Mouse (Mus musculus): ENCODE results near the gene Pacsin3.
"Not testable (repeated sequence)": the region's sequence is repeated elsewhere in the genome, so short reads cannot be mapped to it uniquely, and the experiment has no call there.

Gene Pacsin3

DNA sequence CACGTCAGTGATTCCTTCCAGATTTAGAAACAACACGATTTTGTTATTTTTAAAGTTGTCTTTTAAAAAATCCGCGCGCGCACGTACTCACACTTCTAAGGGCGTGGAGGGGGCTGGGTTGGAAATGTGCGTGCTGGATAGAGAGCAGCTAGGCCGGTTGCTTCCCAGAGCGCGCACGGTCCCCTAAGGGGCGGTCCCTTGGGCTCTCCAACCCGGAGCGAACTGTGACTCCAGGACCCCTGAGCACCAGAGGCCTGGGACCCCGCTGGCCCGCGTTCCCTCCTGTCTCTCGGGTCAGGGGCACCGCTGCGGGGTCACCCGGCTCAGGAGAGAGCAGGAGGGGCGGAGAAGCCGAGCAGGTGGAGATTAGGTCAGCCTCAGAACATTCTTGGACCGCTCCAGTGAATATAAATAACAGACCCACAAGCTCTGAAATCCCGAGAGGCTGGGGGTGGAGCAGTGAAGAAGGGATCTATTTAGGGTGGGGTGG is at the start of gene Pacsin3:
Gene Pacsin3 (plus strand): TSS at position 294 of the 490 bp plus-strand sequence.
- DNase-seq (ENCODE audit: low read depth), result no peak

DNA sequence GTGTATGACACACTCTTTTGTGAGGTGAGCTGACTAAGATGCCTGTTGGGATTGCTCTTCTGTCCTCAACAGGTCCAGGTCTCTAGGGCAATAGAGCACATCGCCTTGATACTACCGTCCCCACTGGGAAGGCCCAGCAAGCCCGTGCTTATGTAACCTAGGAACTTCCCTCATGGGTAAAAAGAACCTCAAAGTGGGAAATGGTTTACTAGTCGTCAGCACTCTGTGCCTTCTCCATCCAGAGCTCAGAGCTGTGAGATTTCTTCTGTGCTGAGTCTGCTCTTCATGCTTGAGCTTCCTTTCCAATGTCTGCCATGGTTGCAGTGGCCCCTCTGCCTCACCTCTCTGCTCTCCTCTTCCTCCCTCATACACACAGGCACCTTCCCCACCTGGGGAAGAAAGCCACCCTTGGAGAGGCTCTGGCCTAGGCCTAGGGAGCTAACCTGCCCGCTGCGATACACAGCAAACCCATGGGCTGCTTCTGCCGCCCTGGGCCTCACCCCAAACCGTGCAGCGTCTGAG is 49.4 kb upstream of the Pacsin3 start:
- DNase-seq (ENCODE audit: low read depth), result no peak

DNA sequence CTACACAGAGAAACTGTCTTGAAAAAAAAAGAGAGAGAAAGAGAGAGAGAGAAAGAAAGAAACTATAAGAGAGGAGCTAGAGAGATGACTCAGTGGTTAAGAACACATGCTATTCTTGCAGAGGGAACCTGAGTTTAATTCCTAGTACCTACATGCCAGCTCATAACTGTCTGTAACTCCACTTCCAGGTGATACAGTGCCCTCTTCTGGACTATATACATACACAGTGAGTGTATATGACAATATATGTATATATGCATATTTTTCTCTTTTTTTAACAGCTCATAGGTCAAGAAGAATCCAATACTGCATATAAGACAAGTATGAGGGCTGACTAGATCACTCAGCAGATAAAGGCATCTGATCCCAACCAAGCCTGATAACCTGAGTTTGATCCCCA is 42.4 kb upstream of the Pacsin3 start:
- no peak for DNase-seq (ENCODE audit: low read depth)

DNA sequence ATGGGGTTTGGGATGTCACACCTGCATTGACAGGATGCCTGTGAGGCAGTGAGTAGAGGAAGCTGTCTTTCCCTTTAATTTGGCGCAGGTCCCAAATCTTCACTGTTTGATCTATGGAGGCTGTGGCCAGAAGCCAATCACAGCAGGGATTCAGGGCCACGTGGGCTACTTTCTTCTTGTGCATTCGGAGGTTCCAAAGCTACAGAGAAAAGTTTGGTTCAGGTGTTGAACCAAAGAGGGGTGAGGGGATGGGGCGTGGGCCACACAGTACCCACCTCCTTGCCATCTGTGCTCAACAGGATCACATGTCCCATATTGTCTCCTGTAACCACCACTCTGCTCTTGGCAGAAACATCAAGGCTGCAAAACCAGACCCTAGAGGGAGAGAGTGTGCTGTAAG is 38.7 kb upstream of the Pacsin3 start:
- DNase-seq (ENCODE audit: low read depth), result no peak

DNA sequence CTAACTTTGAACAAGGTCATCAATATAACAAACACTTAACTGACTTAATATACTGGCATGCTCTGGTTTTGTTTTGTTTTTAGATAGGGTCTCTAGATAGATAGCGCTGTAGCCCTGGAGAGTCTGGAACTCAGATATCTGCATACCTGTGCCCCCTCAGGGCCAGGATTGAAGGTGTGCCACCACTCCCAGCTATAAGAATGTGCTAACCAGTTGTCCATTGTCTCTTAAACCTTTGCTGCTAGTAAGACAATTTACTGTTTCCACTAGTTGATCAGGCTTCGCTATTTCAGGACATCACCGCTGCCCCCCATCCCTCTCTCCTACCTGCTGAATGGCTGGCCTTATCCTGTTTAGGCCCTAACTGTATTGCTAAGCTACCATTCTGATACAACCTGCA is 35.3 kb upstream of the Pacsin3 start:
- no peak for DNase-seq (ENCODE audit: low read depth)

DNA sequence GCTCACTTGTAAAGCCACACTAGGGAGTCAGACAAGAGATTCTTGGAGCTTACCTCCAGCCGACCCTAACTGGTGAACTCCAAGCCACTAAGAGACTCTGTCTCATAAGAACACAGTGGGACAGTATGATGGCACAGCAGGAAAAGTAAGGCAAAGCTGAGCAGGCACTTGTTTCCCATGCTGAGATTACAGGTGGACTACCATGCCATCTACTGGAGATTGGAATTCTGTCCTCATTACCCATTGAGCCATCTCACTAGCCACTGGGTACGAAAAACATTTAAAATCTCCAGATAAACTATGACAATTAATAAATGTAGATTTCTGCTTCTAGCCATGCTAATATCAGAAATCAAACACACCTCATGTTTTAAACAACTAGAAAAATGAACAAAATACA is 32.1 kb upstream of the Pacsin3 start:
- no peak for DNase-seq (ENCODE audit: low read depth)

DNA sequence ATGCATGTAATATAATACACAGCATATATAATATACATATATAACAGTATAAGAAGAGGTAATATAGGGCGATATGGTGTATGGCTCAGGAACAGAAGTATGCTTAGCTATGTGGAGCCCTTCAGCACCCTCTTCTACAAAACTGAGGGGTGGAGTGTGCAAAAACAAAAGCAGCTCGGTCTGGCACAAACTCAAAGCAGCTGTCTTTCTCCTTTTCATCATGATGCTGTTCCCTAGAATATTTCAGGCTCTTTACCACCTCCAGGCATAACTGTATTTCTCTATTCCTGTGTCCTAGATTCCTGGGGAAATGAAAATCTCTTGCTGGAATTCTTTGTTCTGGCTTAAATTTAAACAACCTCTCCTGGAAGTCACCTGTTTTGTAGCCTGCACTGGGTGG is 26.0 kb upstream of the Pacsin3 start:
- DNase-seq (ENCODE audit: low read depth), result no peak

DNA sequence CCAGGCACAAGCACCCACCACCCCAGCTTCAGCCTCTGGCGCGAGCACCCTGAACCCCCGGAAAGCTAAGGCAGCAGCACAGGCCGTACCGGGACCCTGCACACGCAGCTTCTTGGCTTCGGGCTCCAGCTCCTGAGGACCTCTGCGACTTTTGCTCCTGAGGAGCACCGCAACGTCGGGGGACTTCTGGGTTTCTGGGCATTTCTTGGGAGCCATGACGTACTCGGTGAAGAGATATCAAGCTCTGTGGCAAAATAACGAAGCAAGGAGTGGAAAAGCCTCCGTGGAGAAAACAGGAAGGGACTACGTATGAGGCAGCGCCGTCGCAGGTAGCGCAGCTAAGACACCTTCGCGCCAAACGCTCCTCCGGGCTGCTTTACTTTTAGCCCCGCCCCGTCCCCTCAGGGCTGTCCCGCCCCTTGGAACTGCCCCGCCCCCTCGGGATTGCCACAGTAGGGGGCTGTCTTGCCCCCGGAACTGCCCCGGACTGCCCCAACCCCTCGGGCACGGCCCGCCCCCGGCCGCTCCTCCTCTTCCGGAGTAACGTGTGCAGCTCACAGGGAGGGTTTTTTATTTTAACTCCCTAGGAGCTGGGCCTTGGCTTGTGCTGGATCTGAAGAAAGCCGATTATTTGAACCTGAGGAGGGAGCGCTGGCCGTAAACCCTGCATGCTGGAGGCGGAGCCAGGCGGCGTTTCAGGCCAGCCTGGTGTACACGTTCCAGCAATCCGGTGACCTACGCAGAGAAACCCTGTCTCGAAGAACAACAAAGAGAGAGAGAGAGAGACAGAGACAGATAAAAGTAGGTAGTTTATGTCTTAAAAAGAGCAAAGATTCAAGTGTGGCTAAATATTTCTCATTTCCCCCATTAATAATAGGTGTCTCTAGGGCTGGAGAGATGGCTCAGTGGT is 18.9 kb upstream of the Pacsin3 start, which contains the start of gene Ddb2:
Gene Ddb2 (minus strand): TSS at position 382 of the 910 bp plus-strand sequence.
- DNase-seq (ENCODE audit: low read depth), result peak; percentile 89

DNA sequence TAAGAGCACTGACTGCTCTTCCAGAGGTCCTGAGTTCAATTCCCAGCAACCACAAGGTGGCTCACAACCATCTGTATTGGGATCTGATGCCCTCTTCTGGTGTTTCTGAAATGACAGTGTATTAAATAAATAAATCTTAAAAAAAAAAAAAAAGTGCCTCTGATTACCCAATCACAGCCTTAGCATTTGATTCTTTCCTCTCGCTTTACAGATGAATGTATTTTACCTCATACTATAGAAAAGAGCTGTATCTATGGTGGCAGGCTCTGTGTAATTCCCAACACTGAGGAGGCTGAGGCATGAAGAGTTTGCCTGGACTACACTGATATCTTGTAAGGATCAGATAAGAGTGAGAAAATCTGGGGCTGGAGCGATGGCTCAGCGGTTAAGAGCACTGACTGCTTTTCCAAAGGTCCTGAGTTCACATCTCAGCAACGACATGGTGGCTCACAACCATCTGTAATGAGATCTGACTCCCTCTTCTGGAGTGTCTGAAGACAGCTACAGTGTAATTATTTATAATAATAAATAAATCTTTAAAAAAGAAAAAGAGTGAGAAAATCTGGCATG is 18.2 kb upstream of the Pacsin3 start:
- DNase-seq (ENCODE audit: low read depth), result not testable (repeated sequence)

DNA sequence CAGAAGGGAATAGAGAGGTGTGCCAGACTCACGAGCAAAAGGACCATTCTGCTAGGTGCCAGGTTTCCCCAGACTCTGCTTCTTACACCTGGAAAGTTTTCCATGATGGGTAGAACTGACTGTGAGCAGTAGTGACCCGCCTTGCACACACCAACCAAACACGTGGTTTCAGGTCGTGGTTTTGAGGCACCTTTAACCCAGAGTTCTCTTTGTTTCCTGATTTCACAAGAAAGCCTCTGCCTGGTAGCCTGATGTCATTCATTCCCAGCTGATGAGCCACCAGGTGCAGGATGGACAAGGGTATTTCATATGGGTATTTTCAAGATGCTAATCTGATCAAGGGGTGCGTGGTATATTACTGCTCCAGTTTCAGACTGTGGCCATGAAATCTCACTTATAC is 13.2 kb upstream of the Pacsin3 start:
- no peak for DNase-seq (ENCODE audit: low read depth)

DNA sequence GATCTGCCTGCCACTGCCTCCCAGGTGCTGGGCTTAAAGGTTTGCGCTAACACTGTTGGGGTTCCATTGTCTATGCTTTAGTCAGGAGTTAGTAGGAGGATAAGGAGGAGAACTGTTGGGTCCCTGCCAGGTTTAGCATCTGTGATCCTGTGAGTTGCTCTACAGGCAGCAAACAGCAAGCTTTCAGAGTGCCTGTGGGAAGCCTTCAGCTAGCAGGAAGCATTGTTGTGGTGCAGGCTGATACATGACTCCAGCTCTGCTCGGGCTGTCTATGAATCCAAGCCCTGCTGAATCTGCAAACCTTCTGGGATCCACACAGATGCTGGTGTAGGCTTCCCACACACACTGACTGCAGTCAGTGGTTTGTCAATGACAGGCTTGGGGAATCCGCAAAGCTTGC is 12.3 kb upstream of the Pacsin3 start:
- DNase-seq (ENCODE audit: low read depth), result no peak

DNA sequence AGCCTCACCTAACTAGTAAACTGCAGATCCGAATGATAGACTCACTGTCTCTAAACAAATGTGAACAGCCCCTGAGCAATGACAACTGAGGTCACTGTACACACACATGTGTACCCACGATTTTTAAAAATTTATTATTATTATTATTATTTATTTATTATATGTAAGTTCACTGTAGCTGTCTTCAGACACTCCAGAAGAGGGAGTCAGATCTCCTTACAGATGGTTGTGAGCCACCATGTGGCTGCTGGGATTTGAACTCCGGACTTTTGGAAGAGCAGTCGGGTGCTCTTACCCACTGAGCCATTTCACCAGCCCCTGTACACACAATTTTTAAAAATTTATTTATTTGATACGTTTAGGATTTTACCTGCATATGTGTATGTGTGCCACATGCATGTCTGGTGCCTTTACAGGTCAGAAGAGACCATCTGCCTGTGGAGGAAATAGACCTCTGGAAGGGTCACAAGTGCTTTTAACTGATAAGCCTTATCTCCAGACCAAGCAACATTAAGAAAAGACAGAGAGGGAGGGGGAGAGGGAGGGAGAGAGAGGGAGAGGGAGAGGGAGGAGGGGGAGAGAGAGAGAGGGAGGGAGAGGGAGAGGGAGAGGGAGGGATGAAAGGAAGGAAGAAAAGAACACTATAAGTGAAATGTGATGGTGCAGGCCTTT is 11.1 kb upstream of the Pacsin3 start:
- no peak for DNase-seq (ENCODE audit: low read depth)

DNA sequence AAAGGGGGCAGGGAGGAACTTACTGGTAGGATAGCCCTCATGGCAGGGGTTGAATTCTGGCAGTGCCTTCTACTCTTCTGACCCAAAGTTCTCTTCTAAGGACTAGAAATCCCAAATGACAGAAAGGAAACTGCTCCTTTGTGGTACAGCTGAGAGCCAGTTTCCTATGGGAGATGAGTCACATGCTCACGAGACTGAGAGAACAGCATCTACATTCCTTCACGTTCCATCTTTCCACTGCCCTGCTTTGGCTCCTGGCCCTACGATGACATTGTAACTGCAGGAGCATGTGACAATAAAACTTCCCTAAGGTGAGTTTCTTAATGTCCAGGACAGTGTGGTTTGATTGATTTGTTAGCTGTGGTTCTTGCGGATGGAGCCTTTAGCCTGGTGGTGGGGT is 7.4 kb upstream of the Pacsin3 start:
- DNase-seq (ENCODE audit: low read depth), result no peak

DNA sequence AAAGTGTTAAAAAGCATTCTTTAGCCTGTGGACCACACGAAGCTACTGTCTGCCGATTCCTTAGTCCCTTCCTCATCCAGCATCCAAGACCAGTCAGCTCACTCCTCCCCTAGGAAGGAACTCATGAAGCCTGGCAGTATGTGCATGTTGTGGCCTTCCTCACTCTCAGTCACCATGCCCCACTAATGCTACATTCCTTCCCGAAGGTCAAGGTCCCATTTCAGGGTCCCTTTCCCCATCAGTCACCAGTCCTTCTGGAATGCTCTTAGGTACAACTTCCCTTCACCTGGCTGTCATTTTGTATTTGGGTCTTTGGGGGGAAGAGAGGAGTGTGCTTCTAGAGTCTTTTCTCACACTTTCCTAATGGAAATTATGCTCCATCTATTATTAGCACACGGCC is 3.8 kb upstream of the Pacsin3 start:
- DNase-seq (ENCODE audit: low read depth), result no peak

DNA sequence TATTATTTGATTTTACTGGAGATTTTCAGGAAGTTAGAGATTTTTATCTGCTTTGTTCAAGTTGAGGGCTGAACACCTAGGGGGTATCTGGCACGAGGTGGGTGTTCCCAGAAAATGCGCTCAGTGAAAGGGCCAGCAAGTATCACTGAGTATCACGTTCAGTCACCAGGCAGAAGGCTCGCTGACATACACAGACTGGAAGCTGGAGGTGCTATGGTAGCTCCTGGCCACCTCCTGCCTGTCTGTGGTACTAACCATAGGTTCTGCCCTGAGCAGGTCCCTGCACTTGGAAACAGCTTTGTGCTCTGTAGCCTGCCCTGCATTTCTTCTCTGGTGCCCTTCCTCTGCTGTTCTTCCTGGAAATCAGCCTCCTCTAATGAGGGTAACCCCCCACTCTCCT is 3.2 kb upstream of the Pacsin3 start:
- no peak for DNase-seq (ENCODE audit: low read depth)

DNA sequence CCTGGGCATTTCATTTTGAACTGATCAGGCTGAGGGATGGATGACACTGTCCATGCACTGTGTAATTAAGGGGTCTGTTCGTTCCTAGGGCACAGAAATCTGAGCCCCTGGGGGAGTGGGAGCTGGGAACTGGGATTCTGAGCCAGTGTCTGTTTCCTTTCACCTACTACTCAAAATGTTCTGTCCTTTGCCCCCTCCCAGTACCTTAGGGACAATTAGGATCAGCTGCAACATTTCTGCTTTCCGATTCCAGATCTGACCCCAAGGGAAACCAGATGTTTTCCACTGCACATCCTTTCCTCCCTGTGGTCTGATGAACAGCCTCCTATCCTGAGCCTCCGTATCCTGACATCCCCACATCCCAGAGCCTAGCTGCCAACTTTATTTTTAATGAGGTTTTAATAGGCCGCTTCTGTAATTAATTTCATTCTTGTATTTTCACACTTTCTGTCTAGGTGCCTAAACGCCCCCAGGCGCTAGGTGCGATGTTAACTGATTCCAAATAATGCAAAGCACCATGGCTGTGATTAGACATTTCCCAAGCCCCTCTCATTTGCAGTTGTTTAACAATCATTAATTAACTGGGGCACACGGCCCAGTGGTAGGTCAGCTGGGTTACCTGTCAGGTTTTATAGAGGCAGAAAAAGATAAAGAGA is 901 bp upstream of the Pacsin3 start:
- no peak for DNase-seq (ENCODE audit: low read depth)

DNA sequence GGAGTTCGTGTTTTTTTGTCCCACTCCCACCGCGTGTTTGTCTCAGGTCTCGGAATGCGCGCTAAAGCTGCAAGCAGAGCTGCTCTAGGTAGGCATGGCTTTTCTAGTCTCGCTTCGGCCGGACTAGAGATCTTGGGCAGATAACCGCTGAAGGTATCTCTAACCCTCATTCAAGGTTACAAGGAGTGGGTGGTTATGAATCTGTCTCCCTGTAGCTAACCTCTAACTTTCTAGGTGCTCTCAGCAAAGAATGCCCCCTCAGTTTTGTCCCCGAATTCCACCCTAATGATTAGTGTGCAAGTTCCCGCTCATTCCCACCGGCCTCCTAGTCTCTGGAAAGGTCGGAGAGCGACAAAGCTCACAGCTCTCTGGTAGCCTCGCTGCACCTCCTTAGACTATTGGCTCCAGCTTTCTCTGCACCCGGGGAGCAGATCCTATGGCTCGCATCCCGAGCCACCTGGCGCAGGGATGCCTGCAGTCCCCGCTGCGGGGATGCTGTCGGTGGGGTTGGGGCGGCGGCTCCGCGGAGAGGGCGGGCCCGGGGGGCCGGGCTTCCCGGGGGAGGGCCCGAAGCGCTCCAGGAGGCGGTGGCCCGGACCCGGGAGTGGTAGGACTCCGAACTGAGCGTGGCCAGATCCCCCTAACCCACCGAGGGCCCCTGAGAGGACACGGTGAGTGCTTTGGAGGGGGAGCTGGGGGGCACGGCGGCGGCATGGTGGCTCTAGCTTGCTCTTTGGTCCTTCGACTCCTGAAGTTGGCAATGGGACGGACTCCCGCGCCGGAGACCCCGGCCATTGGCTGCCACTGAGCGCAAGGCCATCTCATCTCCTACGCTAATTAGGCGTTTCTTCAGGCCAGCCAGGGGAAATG is 737 bp downstream of the Pacsin3 start:
- DNase-seq (ENCODE audit: low read depth), result no peak

DNA sequence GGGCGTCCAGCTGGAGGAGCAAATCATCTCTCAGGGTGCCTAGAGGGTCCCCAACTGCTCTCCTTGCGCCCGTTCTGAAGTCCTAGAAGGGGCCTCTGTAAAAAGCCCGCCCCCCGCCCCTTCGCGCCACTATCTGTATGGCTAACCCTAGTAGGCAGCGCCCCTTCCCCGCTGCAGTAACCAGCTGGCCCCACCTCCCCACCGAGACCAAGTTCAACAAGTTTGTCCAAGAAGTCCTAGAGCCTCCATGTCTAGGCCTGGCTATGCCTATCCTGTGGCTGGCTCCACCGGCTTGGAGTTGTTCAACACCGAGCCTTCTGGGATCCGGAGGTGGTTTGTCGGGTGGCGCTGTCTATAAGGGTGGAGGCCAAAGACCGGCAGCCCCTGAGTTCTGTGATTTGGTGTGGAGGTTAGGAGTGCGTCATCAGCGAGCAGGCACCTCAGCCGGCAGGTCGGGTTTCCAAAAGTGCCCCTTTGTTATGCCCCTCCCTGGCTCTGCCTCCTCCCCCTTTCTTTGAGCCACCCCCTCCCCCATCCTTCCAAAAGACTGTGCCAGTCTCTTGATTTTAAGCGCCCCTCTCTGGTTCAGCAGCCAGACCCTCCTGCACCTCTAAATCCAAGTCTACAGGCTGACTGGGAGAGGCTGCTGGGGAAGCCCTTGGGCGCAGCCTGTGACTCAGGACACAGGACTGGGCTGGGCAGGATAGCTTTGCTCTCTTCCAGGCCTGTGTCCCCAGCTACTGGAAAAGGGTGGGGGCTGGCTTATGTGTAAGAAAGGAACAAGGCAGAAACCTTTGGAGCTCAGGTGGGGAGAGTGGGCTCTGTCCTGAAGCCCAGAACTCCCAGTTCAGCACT is 1.6 kb downstream of the Pacsin3 start:
- no peak for DNase-seq (ENCODE audit: low read depth)

DNA sequence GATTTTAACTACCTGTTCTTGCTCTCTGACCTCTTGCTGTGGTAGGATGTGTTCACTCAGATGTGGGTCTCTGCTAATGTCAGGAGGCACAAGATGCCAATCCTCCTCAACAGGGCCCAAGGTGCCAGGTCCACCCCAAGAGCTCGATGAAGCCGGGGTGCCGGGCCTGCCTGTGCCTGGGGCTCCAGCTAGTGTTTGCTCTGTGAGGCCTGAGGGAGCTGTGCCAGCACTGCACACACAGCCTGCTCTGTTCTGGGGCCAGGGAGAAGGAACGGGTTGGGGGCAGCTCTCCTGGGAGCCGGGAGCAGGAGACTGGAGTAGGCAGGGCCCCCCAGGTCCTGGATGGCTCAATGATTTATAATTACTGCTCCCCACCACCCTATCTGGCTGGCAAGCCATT is 2.3 kb downstream of the Pacsin3 start:
- DNase-seq (ENCODE audit: low read depth), result no peak

DNA sequence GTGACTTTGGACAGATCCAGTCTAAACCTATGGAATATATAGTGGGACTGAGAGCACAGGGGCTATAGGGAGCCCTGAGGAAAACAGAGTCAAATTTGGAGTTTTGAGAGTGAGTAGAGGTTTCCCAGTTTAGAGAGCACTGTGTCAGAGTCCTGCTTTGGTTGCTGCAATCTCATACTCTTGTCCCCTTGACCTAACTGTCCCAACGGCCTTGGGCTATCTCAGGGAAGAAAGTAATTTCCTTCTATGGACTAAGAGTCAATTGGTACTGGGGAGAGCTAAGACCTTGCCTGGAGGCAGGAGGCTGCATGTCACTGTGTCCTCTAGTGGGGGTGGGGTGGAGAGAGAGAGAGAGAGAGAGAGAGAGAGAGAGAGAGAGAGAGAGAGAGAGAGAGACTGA is 3.1 kb downstream of the Pacsin3 start:
- no peak for DNase-seq (ENCODE audit: low read depth)

Data from c-Kit-positive CD71-negative TER-119-negative erythroid progenitor cells, embryonic 14.5 days (primary cell).